Mouse (Mus musculus): ENCODE data around the gene Zfp442. TPM values are rescaled to one million over a fixed set of nuclear protein-coding genes. Genes with fewer than 3 reads are reported as not detected.

The Zfp442 gene
- total RNA-seq (2023) = under 1 TPM; 0.36 to 0.73 TPM

GRCm38 (mm10) chr2:150451180-150451919 lies at the start of gene Zfp442:
TSS of gene Zfp442 (minus strand) at chr2:150451486.

GRCm38 (mm10) chr2:150484939-150485778 lies 33.9 kb upstream of the Zfp442 start, which contains the start of gene Zfp345:
TSS of gene Zfp345 (minus strand) at chr2:150485091.

GRCm38 (mm10) chr2:150362113-150362877 lies 89.0 kb downstream of the Zfp442 start, which contains the start of gene 3300002I08Rik:
TSS of gene 3300002I08Rik (minus strand) at chr2:150362765.

Other genes with a start within 250 kb of the Zfp442 start
- gene Zfp937, start 233.4 kb downstream of the Zfp442 start, total RNA-seq (2023) = under 1 TPM; 0.64 to 0.77 TPM
- 1 to 10 TPM; 2.4 to 4.5 TPM for gene Gm21994, start 195.9 kb downstream of the Zfp442 start, total RNA-seq (2023)
- not detected for gene Gm14124, start 194.0 kb downstream of the Zfp442 start, total RNA-seq (2023)
- gene Gm10130, start 127.8 kb downstream of the Zfp442 start, total RNA-seq (2023) = not detected
- gene 3300002I08Rik, start 88.7 kb downstream of the Zfp442 start, total RNA-seq (2023) = 1 to 10 TPM in 1 of 2 experiments, under 1 TPM in 1; 0.56 to 2.2 TPM
- gene Zfp345, start 33.6 kb upstream of the Zfp442 start, total RNA-seq (2023) = under 1 TPM; 0.13 to 0.18 TPM
- gene Cst7, start 118.9 kb upstream of the Zfp442 start, total RNA-seq (2023) = 10 to 100 TPM; 14.7 to 20.4 TPM
- gene Apmap, start 157.1 kb upstream of the Zfp442 start, total RNA-seq (2023) = 10 to 100 TPM; 30.8 to 36.6 TPM
- gene Acss1, start 217.0 kb upstream of the Zfp442 start, total RNA-seq (2023) = 10 to 100 TPM in 1 of 2 experiments, 1 to 10 TPM in 1; 5.5 to 10.1 TPM
- gene Vsx1, start 237.9 kb upstream of the Zfp442 start, total RNA-seq (2023) = not detected